Mouse (Mus musculus) forebrain, embryonic 10.5 days (tissue): Measurements from ENCODE around the gene 2010111I01Rik. TPM values are rescaled to one million over a fixed set of nuclear protein-coding genes. Genes with fewer than 3 reads are reported as not detected.

ENCODE experiments used
- DNase-seq: peaks from one replicate; pipeline ENCODE4 v3.0.0-alpha.2; 2017; ENCODE audit warnings: low spot score; ENCODE audit errors: extremely low spot score
- H3K27ac ChIP-seq: fragments of 300-500 bp; sonication (generic); 2 replicates; pipeline ENCODE4 v1.5.1; 2016; ENCODE audit warnings: mild to moderate bottlenecking
- H3K27me3 ChIP-seq: fragments of 300-500 bp; sonication (generic); 2 replicates; pipeline ENCODE4 v1.6.1; 2016; ENCODE audit warnings: mild to moderate bottlenecking; ENCODE audit not compliant: poor library complexity, severe bottlenecking
- H3K36me3 ChIP-seq: fragments of 300-500 bp; sonication (generic); replicated peaks from 2 replicates; pipeline ENCODE4 v1.6.1; 2016; ENCODE audit warnings: mild to moderate bottlenecking, moderate library complexity
- H3K4me1 ChIP-seq: fragments of 300-500 bp; sonication (generic); 2 replicates; pipeline ENCODE4 v1.6.1; 2016
- H3K4me3 ChIP-seq: fragments of 300-500 bp; sonication (generic); 2 replicates; pipeline ENCODE4 v1.5.1; 2016; ENCODE audit warnings: mild to moderate bottlenecking, moderate library complexity
- H3K9me3 ChIP-seq: fragments of 300-500 bp; sonication (generic); 2 replicates; pipeline ENCODE4 v1.6.1; 2016; ENCODE audit warnings: mild to moderate bottlenecking, moderate library complexity
- WGBS: fragments of 180-500 bp; shearing (Covaris S2); methylation state at CpG from one replicate; pipeline ENCODE4 v1.1.7; 2016; 5-methylcytosine and 5-hydroxymethylcytosine counted together
- polyA plus RNA-seq: library from polyadenylated mRNA; unstranded; fragments of >200 nt; fragmentation: Nextera tagmentation; extraction: Ambion mirVana; gene quantifications from 2 replicates; pipeline ENCODE4 v1.2.1, GENCODE M21; 2016

Gene 2010111I01Rik
- polyA plus RNA-seq, 1 experiment from 2014 or later: 45.6 TPM

DNA sequence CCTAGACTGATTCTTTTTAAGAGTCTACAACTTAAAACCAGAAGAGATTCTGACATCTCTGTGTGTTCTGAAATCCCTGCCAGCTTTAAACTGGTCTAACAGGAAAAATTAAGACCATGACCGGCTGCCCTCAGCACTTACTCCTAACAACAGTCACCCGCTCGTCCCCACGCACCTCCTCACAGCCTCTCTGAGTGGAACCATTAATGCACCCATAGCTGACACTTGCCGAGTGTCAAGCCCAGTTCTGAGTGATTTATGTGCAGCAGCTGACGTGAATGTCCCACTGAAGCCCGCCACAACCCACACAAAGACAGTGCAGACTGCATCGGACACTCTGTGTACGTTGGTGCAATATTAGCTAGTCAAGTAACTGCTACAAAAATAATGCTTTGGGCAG, 280.5 kb downstream of the 2010111I01Rik start:
- WGBS: 90% methylated on average over 9 of the region's 9 CpGs
- no peak overlapping the region for H3K27ac ChIP-seq
- no peaks in the 10 kb centered on the region for H3K9me3 ChIP-seq
- peaks cover 57% of the 10 kb centered on the region for H3K4me1 ChIP-seq
- H3K36me3 ChIP-seq: no peaks in the 10 kb centered on the region
- no peak overlapping the region for H3K4me3 ChIP-seq
- peaks cover 19% of the 10 kb centered on the region for H3K27me3 ChIP-seq
- DNase-seq: no peak

DNA sequence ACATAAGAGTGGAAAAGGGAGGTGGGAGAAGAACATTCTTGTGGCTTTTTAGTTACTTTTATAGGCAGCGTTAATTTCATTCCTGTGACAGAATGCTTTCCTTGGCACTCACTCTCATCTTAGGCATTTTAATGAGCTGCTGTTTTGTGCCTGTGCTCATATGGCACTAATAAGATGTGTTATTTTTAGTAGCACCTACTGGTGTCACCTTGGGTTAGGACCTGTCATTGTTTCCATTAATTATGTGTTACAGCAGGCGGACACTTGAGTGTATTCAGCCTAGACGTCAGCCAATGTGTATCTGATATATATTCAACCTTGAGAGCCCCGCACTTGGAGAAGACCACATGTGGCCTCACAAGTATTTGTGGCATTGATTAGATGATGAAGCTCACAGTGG, 281.1 kb downstream of the 2010111I01Rik start:
- peaks cover 14% of the 10 kb centered on the region for H3K27me3 ChIP-seq
- H3K4me3 ChIP-seq: no peak overlapping the region
- H3K27ac ChIP-seq: no peak overlapping the region
- H3K36me3 ChIP-seq: no peaks in the 10 kb centered on the region
- WGBS: 80% methylated on average over 4 of the region's 4 CpGs
- no peak for DNase-seq
- no peaks in the 10 kb centered on the region for H3K9me3 ChIP-seq
- peaks cover 51% of the 10 kb centered on the region for H3K4me1 ChIP-seq

- H3K36me3 ChIP-seq: no peaks in the 10 kb centered on the region
- no peaks in the 10 kb centered on the region for H3K9me3 ChIP-seq
- DNase-seq: no peak
- H3K27me3 ChIP-seq: peaks cover 7% of the 10 kb centered on the region
- peaks cover 51% of the 10 kb centered on the region for H3K4me1 ChIP-seq
- 91% methylated on average over 12 of the region's 12 CpGs for WGBS
- no peak overlapping the region for H3K27ac ChIP-seq
- no peak overlapping the region for H3K4me3 ChIP-seq
Observed at GRCm38 (mm10) chr13:63246332-63246940, 281.7 kb downstream of the 2010111I01Rik start.

DNA sequence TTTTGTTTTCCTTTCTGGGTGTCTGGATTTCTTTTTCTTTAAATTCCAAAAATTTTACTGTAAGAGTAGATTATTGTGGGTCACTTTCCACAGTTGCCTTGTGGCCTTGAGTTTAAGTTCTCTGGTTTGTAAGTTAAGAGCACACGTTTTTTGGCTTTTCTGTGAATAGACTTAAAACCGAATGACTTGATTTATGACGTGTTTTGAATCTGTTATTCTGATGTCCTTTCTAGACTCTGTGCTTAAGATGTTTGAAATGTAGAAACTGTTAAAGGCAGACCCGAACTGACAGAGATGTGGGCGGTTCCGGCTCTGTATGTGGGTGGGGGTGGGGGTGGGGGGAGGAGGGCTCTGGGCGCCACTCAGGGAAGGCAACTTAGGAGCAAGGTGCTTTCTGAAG, 282.3 kb downstream of the 2010111I01Rik start:
- DNase-seq: no peak
- H3K9me3 ChIP-seq: no peaks in the 10 kb centered on the region
- H3K36me3 ChIP-seq: no peaks in the 10 kb centered on the region
- no peak overlapping the region for H3K27ac ChIP-seq
- peaks cover 47% of the 10 kb centered on the region for H3K4me1 ChIP-seq
- H3K27me3 ChIP-seq: peaks cover 1% of the 10 kb centered on the region; the same call in 1 of the 2 replicates
- 86% methylated on average over 7 of the region's 7 CpGs for WGBS
- no peak overlapping the region for H3K4me3 ChIP-seq

- no peak overlapping the region for H3K4me3 ChIP-seq
- no peak for DNase-seq
- H3K4me1 ChIP-seq: peaks cover 41% of the 10 kb centered on the region
- H3K27ac ChIP-seq: no peak overlapping the region
- WGBS: 97% methylated on average over 11 of the region's 11 CpGs
- H3K27me3 ChIP-seq: no peaks in the 10 kb centered on the region
- no peaks in the 10 kb centered on the region for H3K36me3 ChIP-seq
- H3K9me3 ChIP-seq: no peaks in the 10 kb centered on the region
Observed at GRCm38 (mm10) chr13:63247631-63248030, 282.9 kb downstream of the 2010111I01Rik start.

DNA sequence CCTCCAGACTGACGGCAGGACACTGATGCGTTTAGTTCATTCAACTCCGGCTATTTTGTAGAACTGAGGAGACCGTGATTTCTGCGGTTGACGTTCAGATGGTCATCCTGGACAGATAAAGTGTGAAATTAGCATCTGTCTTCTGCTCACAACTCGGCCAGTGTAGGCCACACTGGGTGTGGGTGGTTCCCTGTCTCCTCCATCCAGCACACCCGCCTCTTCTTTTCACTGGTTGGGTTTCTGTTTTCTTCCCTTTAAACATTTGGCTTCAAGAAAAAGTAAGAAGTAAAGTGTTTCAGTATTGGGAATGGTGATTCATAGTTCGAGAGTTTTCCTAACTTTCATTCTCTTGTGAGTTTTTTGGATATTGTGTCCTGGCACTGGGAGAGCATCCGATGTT, 283.6 kb downstream of the 2010111I01Rik start:
- peaks cover 35% of the 10 kb centered on the region for H3K4me1 ChIP-seq
- DNase-seq: no peak
- H3K27me3 ChIP-seq: no peaks in the 10 kb centered on the region
- WGBS: 94% methylated on average over 10 of the region's 10 CpGs
- no peaks in the 10 kb centered on the region for H3K36me3 ChIP-seq
- no peaks in the 10 kb centered on the region for H3K9me3 ChIP-seq
- no peak overlapping the region for H3K4me3 ChIP-seq
- no peak overlapping the region for H3K27ac ChIP-seq

DNA sequence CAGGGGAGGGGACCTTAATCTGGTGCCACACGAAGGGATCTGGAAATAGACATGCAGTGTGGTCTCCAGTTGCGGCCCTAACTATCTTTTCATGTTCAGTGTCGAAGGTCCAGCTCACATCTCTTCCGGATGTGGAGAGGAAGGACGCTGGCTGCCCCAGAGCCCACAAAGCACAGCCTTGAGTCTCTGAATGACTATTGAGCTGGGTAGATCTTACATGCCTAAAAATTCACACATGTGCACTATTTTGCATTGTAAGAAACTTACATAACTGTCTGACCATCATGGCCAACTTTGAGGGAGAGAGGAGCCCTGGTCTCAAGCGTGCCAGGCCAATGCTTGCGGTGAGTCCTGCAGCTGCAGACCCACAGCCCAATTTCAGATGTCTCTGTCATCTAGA, 284.5 kb downstream of the 2010111I01Rik start:
- Histone ChIP-seq H3K4me3 (no peak overlapping the region), H3K4me1 (peaks cover 28% of the 10 kb centered on the region), H3K36me3 (no peaks in the 10 kb centered on the region), H3K27ac (no peak overlapping the region), H3K27me3 (no peaks in the 10 kb centered on the region), H3K9me3 (no peaks in the 10 kb centered on the region)
- WGBS: 95% methylated on average over 7 of the region's 7 CpGs
- no peak for DNase-seq

DNA sequence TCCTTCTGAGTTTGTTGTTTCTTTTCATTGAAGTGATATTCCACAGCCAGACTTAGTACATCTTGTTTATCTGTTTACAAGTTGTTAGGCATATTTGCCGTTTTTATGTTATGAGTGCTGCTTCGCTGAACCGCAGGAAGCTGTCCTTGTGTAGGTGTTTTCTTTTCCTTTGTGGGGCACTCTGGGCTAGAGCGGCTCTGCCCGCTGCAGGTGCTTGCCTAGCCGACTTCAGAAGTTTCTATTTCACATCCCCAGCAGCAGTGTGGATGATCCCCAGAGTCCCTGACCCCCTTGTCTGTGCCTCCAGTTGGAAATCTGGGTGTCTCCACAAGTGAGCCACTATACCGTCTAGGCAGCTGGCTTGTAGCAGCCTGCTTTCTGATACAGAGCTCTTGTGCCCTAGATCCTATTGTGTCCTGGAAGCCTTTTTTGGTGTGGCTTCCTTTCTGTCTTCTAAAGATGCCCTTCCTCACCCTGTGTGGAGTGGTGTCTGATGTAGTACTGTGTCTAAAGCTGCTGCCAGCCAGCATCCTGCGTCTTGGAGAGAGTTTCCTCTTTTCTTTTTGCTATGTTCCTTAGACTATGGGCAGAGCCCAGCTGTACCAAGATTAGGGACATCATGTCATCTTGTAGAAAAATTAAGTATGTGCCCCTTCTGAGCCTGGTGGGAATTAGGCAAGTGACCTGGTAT, 285.2 kb downstream of the 2010111I01Rik start:
- Histone ChIP-seq H3K36me3 (no peaks in the 10 kb centered on the region), H3K27me3 (no peaks in the 10 kb centered on the region), H3K4me1 (peaks cover 20% of the 10 kb centered on the region), H3K9me3 (no peaks in the 10 kb centered on the region), H3K27ac (no peak overlapping the region), H3K4me3 (no peak overlapping the region)
- DNase-seq: no peak
- WGBS: 89% methylated on average over 8 of the region's 8 CpGs

DNA sequence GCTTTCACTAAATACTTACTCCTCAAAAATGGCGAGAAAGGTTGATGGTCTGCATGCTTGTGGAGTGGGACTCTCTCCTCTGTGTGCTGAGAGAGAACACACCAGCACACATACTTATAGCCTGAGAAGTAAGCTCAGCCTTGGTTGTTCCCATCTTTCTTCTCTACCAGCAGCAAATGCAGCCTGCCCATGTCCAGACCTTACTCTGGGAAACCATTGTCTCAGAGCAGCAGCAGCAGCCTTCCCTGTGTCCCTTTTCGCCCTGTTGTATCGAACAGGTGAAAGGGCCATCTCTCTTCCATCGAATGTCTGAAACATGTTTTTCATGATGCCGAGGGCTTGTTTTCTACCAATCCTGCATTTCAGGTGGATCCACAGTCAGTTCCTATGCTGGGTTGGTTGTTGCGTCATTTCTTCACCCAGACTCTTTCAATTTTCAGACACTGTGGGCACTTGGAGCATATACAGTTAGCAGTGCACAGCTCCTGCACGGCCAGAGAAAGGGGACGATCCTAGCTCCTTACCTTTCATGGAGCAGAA, 285.8 kb downstream of the 2010111I01Rik start:
- no peak overlapping the region for H3K4me3 ChIP-seq
- peaks cover 16% of the 10 kb centered on the region for H3K4me1 ChIP-seq
- H3K9me3 ChIP-seq: no peaks in the 10 kb centered on the region
- H3K27ac ChIP-seq: no peak overlapping the region
- DNase-seq: no peak
- H3K27me3 ChIP-seq: no peaks in the 10 kb centered on the region
- no peaks in the 10 kb centered on the region for H3K36me3 ChIP-seq
- 93% methylated on average over 8 of the region's 8 CpGs for WGBS

DNA sequence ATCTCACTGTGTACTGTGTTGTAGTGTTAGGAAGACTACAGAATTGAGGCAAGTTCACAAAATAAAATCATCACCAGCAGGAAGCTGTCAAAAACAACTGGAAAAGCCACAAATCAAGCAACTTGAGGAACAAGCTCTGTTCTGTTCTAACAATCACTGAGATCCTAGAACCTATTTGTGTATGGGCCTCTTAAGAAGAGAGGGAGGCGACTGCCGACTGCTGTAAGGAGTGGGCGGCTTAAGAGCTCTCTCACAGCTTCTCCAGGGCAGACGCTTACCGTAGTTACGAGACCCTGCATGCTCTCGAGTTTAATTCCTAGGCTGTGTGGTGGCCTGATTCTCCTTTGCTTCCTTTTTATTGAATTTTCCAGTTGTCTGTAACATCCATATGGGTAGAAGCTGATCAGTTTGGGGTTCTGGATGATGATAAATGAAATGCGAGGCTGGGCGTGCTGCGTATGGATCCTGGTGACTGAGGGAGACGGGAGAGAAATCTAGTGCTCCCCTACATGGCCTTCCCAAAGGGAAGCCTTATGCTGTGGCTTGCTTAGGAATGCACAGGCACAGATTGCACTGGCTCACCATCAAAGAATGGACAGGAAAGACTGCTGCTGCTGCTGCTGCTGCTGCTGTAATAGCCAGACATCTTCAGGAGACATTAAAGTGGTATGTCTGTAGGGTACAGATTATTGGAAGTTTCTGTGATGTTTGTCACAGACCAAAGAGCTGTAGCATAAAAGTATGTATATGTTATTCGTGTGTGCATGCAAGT, 286.6 kb downstream of the 2010111I01Rik start:
- no peak for DNase-seq
- no peak overlapping the region for H3K27ac ChIP-seq
- WGBS: 76% methylated on average over 12 of the region's 12 CpGs
- no peak overlapping the region for H3K4me3 ChIP-seq
- no peaks in the 10 kb centered on the region for H3K9me3 ChIP-seq
- H3K36me3 ChIP-seq: no peaks in the 10 kb centered on the region
- H3K4me1 ChIP-seq: peaks cover 17% of the 10 kb centered on the region
- no peaks in the 10 kb centered on the region for H3K27me3 ChIP-seq

GRCm38 (mm10) chr13:63252295-63253010, 287.8 kb downstream of the 2010111I01Rik start:
- no peaks in the 10 kb centered on the region for H3K27me3 ChIP-seq
- 94% methylated on average over 2 of the region's 2 CpGs for WGBS
- DNase-seq: no peak
- peaks cover 8% of the 10 kb centered on the region for H3K36me3 ChIP-seq
- no peaks in the 10 kb centered on the region for H3K9me3 ChIP-seq
- H3K27ac ChIP-seq: no peak overlapping the region
- peaks cover 20% of the 10 kb centered on the region; the same call in 1 of the 2 replicates for H3K4me1 ChIP-seq
- H3K4me3 ChIP-seq: no peak overlapping the region

GRCm38 (mm10) chr13:63253147-63253546, 288.5 kb downstream of the 2010111I01Rik start:
- Histone ChIP-seq H3K4me3 (no peak overlapping the region), H3K9me3 (no peaks in the 10 kb centered on the region), H3K4me1 (peaks cover 22% of the 10 kb centered on the region), H3K27ac (no peak overlapping the region), H3K36me3 (peaks cover 10% of the 10 kb centered on the region), H3K27me3 (no peaks in the 10 kb centered on the region)
- 83% methylated on average over 5 of the region's 5 CpGs for WGBS
- DNase-seq: no peak
